Mouse (Mus musculus): ENCODE data around the gene Lnx2. TPM values are rescaled to one million over a fixed set of nuclear protein-coding genes. Genes with fewer than 3 reads are reported as not detected.

Lnx2 gene
- total and polyA plus RNA-seq, 2 experiments from 2014 or later = 5.6 to 10.0 TPM

DNA sequence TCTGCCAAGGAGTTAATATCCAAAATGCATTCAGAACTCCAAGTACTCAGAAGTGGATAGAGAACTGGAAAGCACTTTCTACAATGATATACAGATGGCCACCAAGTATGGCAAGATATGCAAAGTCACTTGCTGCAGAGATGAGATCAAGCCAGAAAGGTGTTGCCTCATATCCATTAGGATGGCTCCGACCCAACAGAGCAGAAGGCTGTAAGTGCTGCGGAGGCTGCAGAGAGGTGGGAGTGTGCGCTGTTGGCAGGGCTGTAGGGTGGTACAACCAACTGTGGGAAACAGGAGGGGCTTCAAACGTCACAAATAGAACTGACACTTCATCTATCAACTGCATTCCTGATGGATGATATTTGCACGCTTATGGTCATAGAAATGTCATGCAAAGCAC lies 7.5 kb downstream of the Lnx2 start:
- Histone ChIP-seq H3K9ac (no peak overlapping the region), H3K4me2 (ENCODE audit: low read depth) (no peak overlapping the region), H3K36me3 (ENCODE audit: insufficient read depth) (no peaks in the 10 kb centered on the region), H3K4me1 (ENCODE audit: insufficient read depth) (no peaks in the 10 kb centered on the region), H3K27me3 (ENCODE audit: insufficient read depth, low read length) (no peaks in the 10 kb centered on the region), H3K4me3 (ENCODE audit: low read depth, low read length) (no peak overlapping the region), H3K27ac (ENCODE audit: low read depth, low read length) (no peak overlapping the region), H3K9me3 (ENCODE audit: low read length) (no peaks in the 10 kb centered on the region)
- DNase-seq (peak; percentile 72), ATAC-seq (peak; percentile 87)
- TF ChIP-seq CTCF (IDR thresholded peaks at IDR 0.05; ENCODE audit: low read depth) = no peak
- WGBS = 51% methylated on average over 5 of the region's 5 CpGs

DNA sequence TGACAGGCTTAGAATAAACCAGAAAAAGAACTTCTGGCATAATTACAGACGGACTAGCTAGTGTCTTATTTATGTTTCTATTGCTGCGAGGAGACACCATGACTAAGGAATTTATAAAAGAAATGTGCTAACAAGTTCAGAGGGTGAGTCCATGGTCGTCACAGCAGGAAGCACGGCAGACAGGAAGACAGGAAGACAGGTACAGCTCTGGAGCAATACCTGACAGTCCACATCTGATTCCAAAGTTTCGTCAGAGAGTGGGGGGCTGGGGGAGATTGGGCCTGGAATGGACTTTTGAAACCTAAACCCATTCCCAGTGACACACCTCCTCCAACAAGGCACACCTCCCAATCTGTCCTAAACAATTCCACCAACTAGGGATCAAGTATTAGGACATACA lies 9.4 kb downstream of the Lnx2 start:
- Histone ChIP-seq H3K4me2 (ENCODE audit: low read depth) (no peak overlapping the region), H3K4me3 (ENCODE audit: low read depth, low read length) (no peak overlapping the region), H3K27me3 (ENCODE audit: insufficient read depth, low read length) (no peaks in the 10 kb centered on the region), H3K9me3 (ENCODE audit: low read length) (no peaks in the 10 kb centered on the region), H3K4me1 (ENCODE audit: insufficient read depth) (no peaks in the 10 kb centered on the region), H3K27ac (ENCODE audit: low read depth, low read length) (no peak overlapping the region), H3K36me3 (ENCODE audit: insufficient read depth) (no peaks in the 10 kb centered on the region), H3K9ac (no peak overlapping the region)
- ATAC-seq (no peak), DNase-seq (no peak)
- WGBS = 82% methylated on average over 5 of the region's 5 CpGs
- no peak for TF ChIP-seq CTCF (IDR thresholded peaks at IDR 0.05; ENCODE audit: low read depth)

GRCm38 (mm10) chr5:147066129-147066528 lies 10.3 kb downstream of the Lnx2 start:
- Histone ChIP-seq H3K36me3 (ENCODE audit: insufficient read depth) (no peaks in the 10 kb centered on the region), H3K4me2 (ENCODE audit: low read depth) (no peak overlapping the region), H3K4me1 (ENCODE audit: insufficient read depth) (no peaks in the 10 kb centered on the region), H3K27ac (ENCODE audit: low read depth, low read length) (no peak overlapping the region), H3K9ac (no peak overlapping the region), H3K27me3 (ENCODE audit: insufficient read depth, low read length) (no peaks in the 10 kb centered on the region), H3K9me3 (ENCODE audit: low read length) (no peaks in the 10 kb centered on the region), H3K4me3 (ENCODE audit: low read depth, low read length) (no peak overlapping the region)
- ATAC-seq = no peak
- WGBS = 55% methylated on average over 4 of the region's 4 CpGs
- no peak for TF ChIP-seq CTCF (IDR thresholded peaks at IDR 0.05; ENCODE audit: low read depth)
- DNase-seq = no peak

GRCm38 (mm10) chr5:147063215-147063661 lies 13.1 kb downstream of the Lnx2 start:
- no peak overlapping the region for H3K9ac ChIP-seq
- 75% methylated on average over 8 of the region's 8 CpGs for WGBS

DNA sequence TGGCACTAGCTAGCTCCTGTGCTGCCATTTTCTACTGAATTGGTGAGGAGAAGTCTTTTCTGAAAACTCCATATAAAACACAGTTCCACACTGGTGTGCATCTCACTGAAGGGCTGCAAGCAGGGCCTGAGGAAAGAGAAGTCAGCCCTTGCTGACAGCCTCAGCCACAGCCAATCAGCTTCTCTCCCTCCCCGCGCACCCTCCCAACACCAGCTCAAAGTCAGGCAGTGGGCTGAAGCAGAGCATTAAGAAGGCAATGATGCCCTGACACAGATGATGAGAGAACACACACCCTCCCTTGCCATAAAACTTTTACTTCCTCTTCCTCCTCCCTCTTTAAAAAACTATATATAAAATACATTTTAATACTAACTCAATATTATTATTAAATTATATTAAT lies 16.4 kb downstream of the Lnx2 start:
- WGBS = 87% methylated on average over 2 of the region's 2 CpGs

More at GRCm38 (mm10) chr5:147063215-147063661, 13.1 kb downstream of the Lnx2 start:
- TF ChIP-seq CTCF (IDR thresholded peaks at IDR 0.05; ENCODE audit: low read depth) = no peak
- Histone ChIP-seq H3K36me3 (ENCODE audit: insufficient read depth) (no peaks in the 10 kb centered on the region), H3K4me2 (ENCODE audit: low read depth) (no peak overlapping the region), H3K9me3 (ENCODE audit: low read length) (no peaks in the 10 kb centered on the region), H3K4me1 (ENCODE audit: insufficient read depth) (no peaks in the 10 kb centered on the region), H3K4me3 (ENCODE audit: low read depth, low read length) (no peak overlapping the region), H3K27ac (ENCODE audit: low read depth, low read length) (no peak overlapping the region), H3K27me3 (ENCODE audit: insufficient read depth, low read length) (no peaks in the 10 kb centered on the region)
- no peak for ATAC-seq
- DNase-seq = no peak

DNA sequence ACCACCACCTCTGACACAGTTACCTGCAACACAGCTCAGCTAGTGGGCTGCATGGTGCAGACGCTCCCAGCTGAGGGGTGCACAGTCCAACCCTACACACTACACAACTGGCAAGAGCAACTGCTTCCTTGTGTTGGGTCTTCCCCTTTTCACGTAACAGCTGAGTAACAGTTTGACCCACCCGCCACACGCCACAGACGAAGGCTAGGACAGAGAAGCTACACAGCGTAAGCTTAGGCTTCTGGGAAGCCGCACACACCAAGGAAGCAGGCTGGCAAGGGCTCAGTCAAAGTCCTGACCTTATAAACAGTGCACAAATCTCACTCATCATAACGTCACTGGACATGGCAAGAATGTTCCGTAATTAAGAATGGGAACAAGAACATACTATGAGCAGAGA lies 17.1 kb downstream of the Lnx2 start:
- no peak overlapping the region for H3K4me3 ChIP-seq (ENCODE audit: low read depth, low read length)
- H3K27me3 ChIP-seq (ENCODE audit: insufficient read depth, low read length) = no peaks in the 10 kb centered on the region
- no peaks in the 10 kb centered on the region for H3K36me3 ChIP-seq (ENCODE audit: insufficient read depth)
- DNase-seq = no peak
- no peak for ATAC-seq
- H3K9me3 ChIP-seq (ENCODE audit: low read length) = no peaks in the 10 kb centered on the region
- no peak overlapping the region for H3K4me2 ChIP-seq (ENCODE audit: low read depth)
- no peak for TF ChIP-seq CTCF (IDR thresholded peaks at IDR 0.05; ENCODE audit: low read depth)
- no peak overlapping the region for H3K9ac ChIP-seq
- 86% methylated on average over 9 of the region's 9 CpGs for WGBS
- H3K4me1 ChIP-seq (ENCODE audit: insufficient read depth) = 0 out of 2 replicates have a peak, but pooled peaks cover 4% of the 10 kb centered on the region
- H3K27ac ChIP-seq (ENCODE audit: low read depth, low read length) = no peak overlapping the region

More for the DNA sequence above, 16.4 kb downstream of the Lnx2 start:
- no peak for DNase-seq
- Histone ChIP-seq H3K4me1 (ENCODE audit: insufficient read depth) (0 out of 2 replicates have a peak, but pooled peaks cover under 1% of the 10 kb centered on the region), H3K9me3 (ENCODE audit: low read length) (no peaks in the 10 kb centered on the region), H3K27ac (ENCODE audit: low read depth, low read length) (no peak overlapping the region), H3K4me3 (ENCODE audit: low read depth, low read length) (no peak overlapping the region), H3K4me2 (ENCODE audit: low read depth) (no peak overlapping the region), H3K27me3 (ENCODE audit: insufficient read depth, low read length) (no peaks in the 10 kb centered on the region), H3K36me3 (ENCODE audit: insufficient read depth) (no peaks in the 10 kb centered on the region), H3K9ac (no peak overlapping the region)
- TF ChIP-seq CTCF (IDR thresholded peaks at IDR 0.05; ENCODE audit: low read depth) = no peak
- no peak for ATAC-seq

DNA sequence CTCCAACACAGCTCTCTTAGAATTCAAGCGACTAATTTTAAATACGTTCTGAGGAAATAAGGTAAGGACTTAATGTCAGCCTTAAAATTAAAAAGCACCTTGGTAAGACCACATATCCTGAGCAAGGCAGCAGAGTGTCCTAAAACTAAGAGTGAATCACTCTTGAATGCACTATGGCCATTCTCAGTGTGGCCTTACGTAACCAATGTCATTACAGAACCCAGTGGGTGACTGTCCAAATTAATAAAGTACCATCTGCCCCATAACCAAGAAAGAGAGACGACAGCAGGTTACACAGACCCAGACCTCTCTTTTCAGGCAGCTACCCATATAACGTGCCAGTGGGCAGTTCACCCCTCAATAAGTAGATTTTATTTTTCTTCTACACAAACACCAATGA lies 17.7 kb downstream of the Lnx2 start:
- Histone ChIP-seq H3K36me3 (ENCODE audit: insufficient read depth) (no peaks in the 10 kb centered on the region), H3K27ac (ENCODE audit: low read depth, low read length) (no peak overlapping the region), H3K4me1 (ENCODE audit: insufficient read depth) (0 out of 2 replicates have a peak, but pooled peaks cover 4% of the 10 kb centered on the region), H3K27me3 (ENCODE audit: insufficient read depth, low read length) (no peaks in the 10 kb centered on the region), H3K4me3 (ENCODE audit: low read depth, low read length) (no peak overlapping the region), H3K9me3 (ENCODE audit: low read length) (no peaks in the 10 kb centered on the region), H3K4me2 (ENCODE audit: low read depth) (no peak overlapping the region), H3K9ac (no peak overlapping the region)
- WGBS = 89% methylated on average over 5 of the region's 5 CpGs
- DNase-seq (no peak), ATAC-seq (no peak)
- TF ChIP-seq CTCF (IDR thresholded peaks at IDR 0.05; ENCODE audit: low read depth) = no peak
